Mouse (Mus musculus): ENCODE results near the gene Tnip1. TPM values are rescaled to one million over a fixed set of nuclear protein-coding genes. Genes with fewer than 3 reads are reported as not detected.

Tnip1 gene
- total and polyA plus RNA-seq, 3 experiments = 36.1 to 137 (median 67.8) TPM

- no peak for TF ChIP-seq JUND (conservative IDR thresholded peaks at IDR 0.05; ENCODE audit: low read depth, low read length)
- TF ChIP-seq JUN (IDR thresholded peaks at IDR 0.05; ENCODE audit: insufficient read depth, low read depth, low read length) = no peak
- no peak for TF ChIP-seq ETS1 (conservative IDR thresholded peaks at IDR 0.05; ENCODE audit: low read depth, low read length)
- 0 out of 2 replicates have a peak, but pooled peaks have one; percentile 41 for TF ChIP-seq RCOR1 (conservative IDR thresholded peaks at IDR 0.05; ENCODE audit: low read depth, low read length)
- no peak for TF ChIP-seq UBTF (IDR thresholded peaks at IDR 0.05; ENCODE audit: low read depth, low read length)
- no peak for TF ChIP-seq ZNF384 (IDR thresholded peaks at IDR 0.05; ENCODE audit: low read depth, low read length)
- no peak for TF ChIP-seq SMC3 (IDR thresholded peaks at IDR 0.05; ENCODE audit: low read depth, low read length)
- peak; percentile 57; the same call in 1 of the 2 replicates for TF ChIP-seq MEF2A (IDR thresholded peaks at IDR 0.05; ENCODE audit: borderline replicate concordance, low read depth, low read length)
- TF ChIP-seq USF1 (IDR thresholded peaks at IDR 0.05; ENCODE audit: low read depth, low read length) = no peak
Measured at GRCm38 (mm10) chr11:54866119-54867048, 96.3 kb downstream of the Tnip1 start, which contains the start of gene Hint1 (continued).

GRCm38 (mm10) chr11:54865330-54866085, 97.2 kb downstream of the Tnip1 start:
- DNase-seq (ENCODE audit: extremely low read depth) = peak; percentile 57
- peak overlapping the region; percentile 73 for H3K9ac ChIP-seq (ENCODE audit: insufficient read depth, low read depth)
- H3K79me2 ChIP-seq (replicated peaks; ENCODE audit: control insufficient read depth, extremely low read depth, insufficient read depth, poor library complexity, severe bottlenecking) = peaks cover 33% of the 10 kb centered on the region
- H3K36me3 ChIP-seq (replicated peaks in 1 of 2; ENCODE audit: control insufficient read depth in 1 of 2, insufficient read depth in 1 of 2, low read length in 1 of 2) = peaks cover 11 to 25% of the 10 kb centered on the region in 2 experiments
- peak overlapping the region; percentile 67 for H3K27ac ChIP-seq (ENCODE audit: insufficient read depth, low read depth)
- H3K4me2 ChIP-seq (ENCODE audit: insufficient read depth, low read depth, poor library complexity, severe bottlenecking) = peak overlapping the region; percentile 76
- H3K4me1 ChIP-seq (ENCODE audit: control insufficient read depth in 1 of 2, insufficient read depth in 2 of 2) = peaks cover 7 to 51% of the 10 kb centered on the region in 2 experiments
- dilution Hi-C loops (cut with MboI; ENCODE audit: extremely low pct_ligation_motif_present, extremely low pct_unique_long_range_greater_than_20kb, low sequenced_read_pairs) (no loop called here), in situ Hi-C loops (cut with MboI; ENCODE audit: low pct_ligation_motif_present, low pct_unique_long_range_greater_than_20kb, low sequenced_read_pairs) (loop anchor here (10.0 kb wide), 2 partner anchors 341 to 551 kb away; partner anchors contain the start of gene Rapgef6)
- H3K4me3 ChIP-seq (replicated peaks in 1 of 3; ENCODE audit: low read depth in 2 of 3, low read length in 2 of 3, poor library complexity in 1 of 3) = peak overlapping the region; percentile 70 to 97 (median 91)
- no peaks in the 10 kb centered on the region for H3K27me3 ChIP-seq (replicated peaks)
- H3K9me3 ChIP-seq (replicated peaks; ENCODE audit: low read length) = no peaks in the 10 kb centered on the region
- TF ChIP-seq JUN (IDR thresholded peaks at IDR 0.05; ENCODE audit: insufficient read depth, low read depth, low read length) (no peak), RAD21 (IDR thresholded peaks at IDR 0.05; ENCODE audit: low read depth, low read length) (no peak), ZMIZ1 (IDR thresholded peaks at IDR 0.05; ENCODE audit: low read depth, low read length) (no peak), EP300 (IDR thresholded peaks at IDR 0.05; ENCODE audit: low read length) (peak; percentile 31; the same call in 1 of the 2 replicates), ZKSCAN1 (IDR thresholded peaks at IDR 0.05; ENCODE audit: borderline replicate concordance, low read depth, low read length) (no peak), POLR2AphosphoS2 (IDR thresholded peaks at IDR 0.05; ENCODE audit: low read depth, low read length) (no peak), USF2 (conservative IDR thresholded peaks at IDR 0.05; ENCODE audit: low read depth, low read length) (0 out of 2 replicates have a peak, but pooled peaks have one; percentile 7), TBP (conservative IDR thresholded peaks at IDR 0.05; ENCODE audit: low read depth, low read length) (no peak), CTCF (conservative IDR thresholded peaks at IDR 0.05 in 1 of 2, IDR thresholded peaks at IDR 0.05 in 1 of 2; ENCODE audit: low read depth in 2 of 2, low read length in 2 of 2) (no peak), CHD2 (IDR thresholded peaks at IDR 0.05; ENCODE audit: low read length) (no peak), MYC (IDR thresholded peaks at IDR 0.05; ENCODE audit: low read depth, low read length) (peak; percentile 70), CHD1 (IDR thresholded peaks at IDR 0.05; ENCODE audit: low read depth, low read length) (0 out of 2 replicates have a peak, but pooled peaks have one; percentile 70), MXI1 (IDR thresholded peaks at IDR 0.05; ENCODE audit: low read depth, low read length) (no peak), SIN3A (IDR thresholded peaks at IDR 0.05; ENCODE audit: low read length) (peak; percentile 49), ZC3H11A (IDR thresholded peaks at IDR 0.05; ENCODE audit: low read depth, low read length) (no peak), NELFE (IDR thresholded peaks at IDR 0.05; ENCODE audit: low read depth, low read length) (no peak), MAX (IDR thresholded peaks at IDR 0.05; ENCODE audit: low read length) (peak; percentile 37; the same call in 1 of the 2 replicates), JUND (conservative IDR thresholded peaks at IDR 0.05; ENCODE audit: low read depth, low read length) (no peak), BHLHE40 (IDR thresholded peaks at IDR 0.05; ENCODE audit: low read depth, low read length) (no peak), MAFK (IDR thresholded peaks at IDR 0.05; ENCODE audit: insufficient replicate concordance, low read length) (no peak)
